Mouse (Mus musculus) embryo, embryonic 10.5 days (tissue): Measurements from ENCODE around the gene Olfr958.

Source experiments
- DNase-seq: peaks from one replicate; pipeline ENCODE4 v3.0.0-alpha.2; 2015; ENCODE audit warnings: low spot score

Olfr958 gene

GRCm38 (mm10) chr9:39553946-39554345 is at the start of gene Olfr958:
Olfr958 (minus strand) TSS chr9:39554054.
- DNase-seq, result no peak

- DNase-seq, result peak; percentile 71
Measured at GRCm38 (mm10) chr9:39603333-39603845, 49.5 kb upstream of the Olfr958 start.

DNA sequence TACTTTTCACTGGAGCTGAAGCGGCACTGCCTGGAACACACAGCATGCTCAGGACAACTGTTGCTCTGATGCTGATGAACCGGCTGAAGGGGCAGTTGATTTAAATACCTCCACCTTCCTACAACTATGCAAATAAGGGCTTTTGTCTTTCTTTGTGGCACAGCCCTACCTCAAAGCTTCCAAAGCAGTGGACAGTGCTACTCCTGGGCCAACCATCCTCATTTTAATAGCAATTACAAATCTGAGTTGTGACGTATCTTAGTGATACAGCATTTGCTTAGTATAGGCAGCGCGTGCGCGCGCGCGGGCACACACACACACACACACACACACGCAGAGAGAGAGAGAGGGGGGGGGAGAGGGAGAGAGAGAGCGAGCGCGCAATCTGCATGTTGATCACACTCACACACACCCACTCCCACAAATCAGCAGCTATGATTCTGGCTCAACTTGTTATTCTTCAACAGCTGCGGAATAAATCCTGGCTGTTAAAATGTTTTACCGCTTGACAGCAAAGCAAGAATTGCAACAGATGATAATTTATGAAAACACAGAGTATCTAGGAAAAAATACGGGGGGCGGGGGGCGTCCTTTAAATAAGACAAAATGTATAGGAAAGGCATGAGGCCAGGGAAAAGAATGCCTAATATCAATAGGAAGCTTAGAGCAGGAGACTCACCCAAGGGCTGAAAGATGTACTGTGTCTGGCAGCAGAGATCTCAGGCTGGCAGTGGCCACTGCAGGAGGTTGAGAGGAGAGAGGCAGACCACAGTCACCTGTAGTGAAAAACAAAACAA is 48.9 kb upstream of the Olfr958 start:
- peak; percentile 58 for DNase-seq

DNA sequence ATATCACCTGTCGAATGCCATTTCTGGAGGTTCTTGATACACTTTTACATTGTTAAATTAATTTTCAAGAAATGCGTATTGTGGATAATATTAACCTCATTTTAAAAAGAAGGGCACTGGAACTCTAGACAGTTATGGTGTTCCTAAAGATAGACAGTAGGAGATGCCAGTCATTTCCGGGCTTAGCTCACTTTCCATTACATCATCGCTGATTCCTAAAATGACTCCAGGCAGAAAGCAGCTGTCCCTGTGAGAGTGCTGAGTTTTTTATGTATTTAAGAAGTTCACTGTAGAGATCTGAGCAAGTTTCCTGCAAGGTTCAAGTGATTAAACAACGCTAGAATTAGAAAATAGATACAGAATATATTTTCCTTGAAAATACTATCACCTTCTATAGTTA is 23.2 kb upstream of the Olfr958 start:
- no peak for DNase-seq

DNA sequence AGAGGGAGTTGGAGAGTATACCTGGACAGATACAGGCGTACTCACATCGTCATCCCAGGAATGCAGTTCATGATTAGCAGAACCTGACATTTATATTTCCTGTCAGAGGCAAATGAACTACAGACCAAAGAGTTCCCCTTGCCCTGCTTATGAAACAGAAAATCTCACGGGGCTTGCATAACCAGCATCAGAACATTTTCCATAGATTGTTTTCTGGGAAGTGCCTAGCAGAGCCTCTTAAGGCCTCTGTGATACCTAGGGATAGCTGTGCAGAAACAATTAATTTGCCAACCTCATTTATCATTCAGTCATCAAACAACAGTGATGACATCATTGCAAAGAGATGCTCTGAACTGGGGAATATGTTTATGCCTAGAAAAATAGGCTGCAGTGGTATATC is 21.6 kb upstream of the Olfr958 start, which contains the start of gene Olfr959:
Gene Olfr959 (minus strand): TSS at position 101 of the 400 bp plus-strand sequence.
- no peak for DNase-seq

DNA sequence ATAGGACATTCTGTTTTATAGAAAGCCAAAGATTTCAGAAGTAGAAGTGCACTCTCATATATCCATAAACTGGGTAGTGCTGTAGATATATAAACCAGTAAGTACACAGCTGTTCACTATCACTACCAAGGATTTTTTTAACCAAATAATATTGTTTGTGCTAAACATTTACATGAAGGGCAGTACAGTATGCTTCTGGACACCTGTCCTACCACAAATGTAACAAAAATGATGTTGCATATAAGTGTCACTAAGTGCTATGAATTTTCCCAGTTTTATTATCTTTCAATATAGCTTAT is 4.4 kb upstream of the Olfr958 start:
- no peak for DNase-seq

- peak; percentile 40 for DNase-seq
Measured at GRCm38 (mm10) chr9:39557529-39558348, 3.9 kb upstream of the Olfr958 start.

DNA sequence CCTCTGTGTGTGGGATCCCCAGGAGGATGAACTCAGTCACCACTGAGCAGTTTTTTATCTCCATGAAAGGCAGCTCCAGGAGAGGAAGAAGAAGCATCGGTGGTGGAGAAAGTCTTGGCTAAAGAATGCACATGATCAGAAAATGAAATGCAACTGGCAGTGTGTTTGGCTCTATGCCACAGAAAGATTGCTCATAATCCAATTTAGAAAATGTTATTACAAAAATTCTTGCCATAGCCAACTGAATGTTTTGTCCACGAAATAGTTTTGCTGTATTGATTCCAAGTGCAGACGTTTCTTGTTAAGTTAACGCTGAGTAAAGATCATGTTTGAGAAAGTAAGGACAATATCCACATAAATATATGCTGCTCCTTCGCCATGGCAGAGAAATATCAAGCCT is 3.0 kb downstream of the Olfr958 start:
- DNase-seq, result no peak

DNA sequence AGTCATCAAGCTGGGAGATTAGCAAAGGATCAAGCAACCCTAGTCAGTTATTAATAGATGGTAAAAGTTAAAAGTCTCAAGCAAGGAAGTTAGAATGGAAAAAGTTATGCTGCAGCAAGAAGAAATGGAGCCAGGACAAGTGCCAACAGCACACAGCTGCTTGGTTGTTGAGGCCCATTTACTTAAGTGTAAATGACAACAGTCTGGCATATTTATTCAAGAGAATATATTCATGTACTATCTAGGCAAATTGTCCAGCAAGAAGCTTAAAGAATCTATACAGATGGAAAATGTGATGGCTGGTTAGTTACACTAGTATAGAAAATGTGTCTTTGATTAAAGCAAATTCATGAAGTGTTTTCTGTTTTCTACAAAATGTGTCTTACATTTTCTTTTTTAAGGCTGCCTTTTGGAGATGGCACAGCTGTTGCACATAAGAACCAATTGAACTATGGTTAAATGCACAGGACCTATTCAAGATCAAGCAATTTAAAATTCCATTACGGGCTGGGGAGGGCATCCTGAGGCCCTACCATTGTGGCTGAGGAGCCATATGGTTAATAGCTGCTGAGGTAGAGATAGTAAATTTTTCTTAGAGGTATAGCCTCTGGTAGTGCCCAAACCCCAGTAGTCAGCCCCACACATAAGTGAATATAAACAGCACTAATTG is 30.1 kb downstream of the Olfr958 start:
- no peak for DNase-seq

DNA sequence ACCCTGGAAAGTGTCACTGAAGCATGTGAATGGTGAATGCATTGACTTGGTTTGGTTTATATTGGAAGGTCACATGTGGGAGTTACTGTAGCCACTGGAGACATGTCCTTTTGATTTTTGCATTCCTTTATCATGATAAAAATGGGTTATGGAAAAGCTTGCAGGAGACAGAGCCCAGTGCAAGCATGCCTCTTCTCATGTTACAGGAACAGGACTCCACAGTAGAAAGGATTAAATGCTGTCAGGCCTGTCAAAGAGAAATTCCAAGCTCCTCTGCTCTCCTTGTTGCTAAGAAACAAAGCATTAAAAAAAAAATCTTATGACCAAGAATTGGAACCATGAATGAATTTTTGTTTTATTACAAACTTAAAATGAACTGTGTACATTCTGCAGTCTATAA is 35.3 kb downstream of the Olfr958 start:
- peak; percentile 12 for DNase-seq

- DNase-seq, result no peak
Measured at GRCm38 (mm10) chr9:39515531-39515930, 38.3 kb downstream of the Olfr958 start, which contains the start of gene Olfr957. Olfr957 (minus strand) TSS chr9:39515809.

GRCm38 (mm10) chr9:39509412-39509811 is 44.4 kb downstream of the Olfr958 start:
- DNase-seq, result no peak

GRCm38 (mm10) chr9:39508998-39509397 is 44.9 kb downstream of the Olfr958 start:
- peak; percentile 81 for DNase-seq
